Mouse (Mus musculus): Measurements from ENCODE around the gene Mllt3. TPM values are rescaled to one million over a fixed set of nuclear protein-coding genes. Genes with fewer than 3 reads are reported as not detected.

Gene Mllt3
- polyA plus RNA-seq, 1 experiment from 2014 or later, result 130 TPM

DNA sequence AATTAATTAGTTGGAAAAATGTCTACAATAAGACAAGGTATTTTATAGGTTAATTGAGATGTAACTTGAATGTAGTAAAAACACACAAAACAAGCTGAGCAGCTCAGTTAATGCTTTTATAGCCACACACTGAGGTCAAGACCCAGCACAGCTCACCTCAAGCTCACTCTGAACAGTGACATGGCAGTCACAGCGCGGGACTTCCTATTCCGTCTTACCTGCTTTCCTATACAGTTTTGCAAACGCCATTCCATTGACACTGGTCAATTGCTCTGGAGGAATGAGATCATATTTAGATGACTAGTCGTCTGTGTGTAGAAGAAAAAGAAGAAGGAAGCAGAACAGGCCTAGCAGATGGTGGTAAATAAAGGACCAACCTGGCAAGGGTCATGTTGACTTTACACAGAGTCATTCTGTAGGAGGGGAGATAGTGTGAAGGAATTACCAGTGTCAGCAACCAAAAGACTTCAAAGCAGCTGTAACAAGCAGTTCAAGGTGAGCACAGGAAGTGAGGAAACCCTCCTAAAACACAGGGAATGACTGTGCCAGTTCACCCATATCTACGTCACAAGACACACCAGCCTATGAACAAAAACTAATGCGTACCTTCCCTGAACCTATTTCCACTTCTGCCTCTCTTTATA lies 217.6 kb downstream of the Mllt3 start:
- Histone ChIP-seq H3K36me3 (ENCODE audit: control insufficient read depth, insufficient read depth) (no peaks in the 10 kb centered on the region), H3K4me2 (ENCODE audit: low read length) (no peak overlapping the region), H3K27ac (ENCODE audit: low read length) (no peak overlapping the region), H3K4me1 (replicated peaks; ENCODE audit: control insufficient read depth, insufficient read depth, low read length) (peaks cover 11% of the 10 kb centered on the region), H3K9me3 (ENCODE audit: control insufficient read depth, low read length) (no peaks in the 10 kb centered on the region), H3K9ac (replicated peaks; ENCODE audit: low read depth, low read length) (no peak overlapping the region), H3K27me3 (replicated peaks; ENCODE audit: control insufficient read depth, insufficient read depth, low read length) (no peaks in the 10 kb centered on the region), H3K4me3 (replicated peaks; ENCODE audit: low read length) (no peak overlapping the region)
- ATAC-seq, result no peak
- WGBS, result 87% methylated on average over 7 of the region's 7 CpGs

DNA sequence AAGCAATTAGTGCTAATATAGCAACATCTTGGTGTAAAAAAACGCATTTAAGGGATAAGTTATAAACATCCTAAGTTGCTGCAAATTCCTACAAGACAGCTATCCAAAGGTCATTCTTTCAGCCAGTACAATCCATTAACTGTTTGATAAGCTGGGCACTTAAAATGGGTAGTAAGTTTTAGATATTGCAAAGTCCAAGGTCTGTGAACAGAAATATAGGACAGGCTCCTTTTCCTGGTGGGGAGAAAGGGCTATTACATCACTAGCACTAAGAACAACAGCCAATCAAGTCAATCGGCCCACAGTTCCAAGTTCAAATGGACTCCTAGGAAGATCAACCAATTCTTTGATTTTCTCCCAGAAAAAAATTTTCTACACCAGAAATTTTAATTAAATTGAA lies 221.3 kb downstream of the Mllt3 start:
- H3K36me3 ChIP-seq (ENCODE audit: control insufficient read depth, insufficient read depth), result no peaks in the 10 kb centered on the region
- no peaks in the 10 kb centered on the region for H3K9me3 ChIP-seq (ENCODE audit: control insufficient read depth, low read length)
- H3K4me2 ChIP-seq (ENCODE audit: low read length), result no peak overlapping the region
- no peak for ATAC-seq
- no peak overlapping the region for H3K27ac ChIP-seq (ENCODE audit: low read length)
- no peak overlapping the region for H3K9ac ChIP-seq (replicated peaks; ENCODE audit: low read depth, low read length)
- no peaks in the 10 kb centered on the region for H3K4me1 ChIP-seq (replicated peaks; ENCODE audit: control insufficient read depth, insufficient read depth, low read length)
- WGBS, result 94% methylated on average over 2 of the region's 2 CpGs
- no peaks in the 10 kb centered on the region for H3K27me3 ChIP-seq (replicated peaks; ENCODE audit: control insufficient read depth, insufficient read depth, low read length)
- no peak overlapping the region for H3K4me3 ChIP-seq (replicated peaks; ENCODE audit: low read length)

DNA sequence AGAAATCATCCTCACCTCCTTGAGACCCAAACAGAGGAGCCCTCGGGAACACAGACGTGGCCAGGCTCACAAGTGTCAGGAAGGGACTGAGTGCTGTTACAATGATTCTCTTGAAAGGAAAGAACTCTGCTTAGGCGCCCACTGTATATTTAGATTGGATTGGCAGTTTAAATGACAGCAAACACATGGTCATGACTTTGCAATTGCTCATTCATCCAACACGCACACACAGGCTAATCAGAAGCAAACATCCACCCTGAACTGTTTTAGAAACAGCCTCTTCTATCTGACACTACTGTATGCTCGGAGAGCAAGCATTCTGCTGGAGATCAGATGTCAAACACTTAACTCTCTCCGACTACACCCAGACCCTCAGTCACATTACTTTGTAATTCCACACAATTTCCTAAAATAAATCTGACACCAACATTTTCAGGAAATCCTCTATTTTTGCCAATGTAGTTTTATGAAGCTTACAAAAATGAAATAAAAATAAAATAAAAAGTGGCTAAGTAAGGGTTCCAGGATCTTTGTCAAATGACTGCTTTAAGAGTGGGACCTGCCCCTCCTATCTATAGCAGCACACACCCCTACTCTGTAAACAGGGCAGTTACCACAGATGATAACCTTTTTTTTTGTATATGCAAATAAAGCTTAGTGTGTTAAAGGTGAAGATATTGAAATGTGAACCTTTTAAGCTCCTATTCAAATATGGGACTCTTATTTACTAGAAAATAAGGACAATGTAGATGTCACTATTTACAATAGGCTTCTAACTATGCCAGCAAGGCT lies 226.8 kb downstream of the Mllt3 start:
- Histone ChIP-seq H3K9ac (replicated peaks; ENCODE audit: low read depth, low read length) (no peak overlapping the region), H3K36me3 (ENCODE audit: control insufficient read depth, insufficient read depth) (no peaks in the 10 kb centered on the region), H3K4me3 (replicated peaks; ENCODE audit: low read length) (no peak overlapping the region), H3K4me2 (ENCODE audit: low read length) (no peak overlapping the region), H3K4me1 (replicated peaks; ENCODE audit: control insufficient read depth, insufficient read depth, low read length) (peaks cover 17% of the 10 kb centered on the region), H3K27ac (ENCODE audit: low read length) (peak overlapping the region; percentile 33; the same call in 1 of the 2 replicates), H3K9me3 (ENCODE audit: control insufficient read depth, low read length) (no peaks in the 10 kb centered on the region), H3K27me3 (replicated peaks; ENCODE audit: control insufficient read depth, insufficient read depth, low read length) (no peaks in the 10 kb centered on the region)
- peak; percentile 38; the same call in 1 of the 2 replicates for ATAC-seq
- WGBS, result 16% methylated on average over 6 of the region's 6 CpGs

DNA sequence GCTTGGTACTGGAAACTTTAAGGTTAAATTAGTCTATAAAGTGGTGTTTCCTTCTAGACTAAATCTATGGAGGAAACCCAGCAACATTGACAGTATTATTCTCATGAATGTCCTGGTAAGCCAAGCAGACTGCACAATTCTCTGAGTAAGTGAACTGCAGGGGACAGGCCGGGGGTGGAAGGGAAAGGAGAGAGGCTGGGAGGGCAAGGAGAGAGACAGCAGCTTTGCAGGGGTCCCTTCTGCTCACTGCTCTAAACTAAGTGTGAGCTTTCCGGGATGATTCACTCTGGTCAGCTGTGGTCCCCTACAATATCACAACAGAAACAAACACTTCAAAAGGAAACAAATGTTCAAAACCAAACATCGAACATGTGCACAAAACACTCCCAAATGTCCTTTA lies 228.6 kb downstream of the Mllt3 start:
- WGBS, result 41% methylated on average over 3 of the region's 3 CpGs
- no peaks in the 10 kb centered on the region for H3K36me3 ChIP-seq (ENCODE audit: control insufficient read depth, insufficient read depth)
- no peak overlapping the region for H3K9ac ChIP-seq (replicated peaks; ENCODE audit: low read depth, low read length)
- H3K9me3 ChIP-seq (ENCODE audit: control insufficient read depth, low read length), result no peaks in the 10 kb centered on the region
- H3K4me1 ChIP-seq (replicated peaks; ENCODE audit: control insufficient read depth, insufficient read depth, low read length), result peaks cover 17% of the 10 kb centered on the region
- no peak overlapping the region for H3K4me2 ChIP-seq (ENCODE audit: low read length)
- H3K27me3 ChIP-seq (replicated peaks; ENCODE audit: control insufficient read depth, insufficient read depth, low read length), result no peaks in the 10 kb centered on the region
- no peak overlapping the region for H3K27ac ChIP-seq (ENCODE audit: low read length)
- ATAC-seq, result no peak
- no peak overlapping the region for H3K4me3 ChIP-seq (replicated peaks; ENCODE audit: low read length)

DNA sequence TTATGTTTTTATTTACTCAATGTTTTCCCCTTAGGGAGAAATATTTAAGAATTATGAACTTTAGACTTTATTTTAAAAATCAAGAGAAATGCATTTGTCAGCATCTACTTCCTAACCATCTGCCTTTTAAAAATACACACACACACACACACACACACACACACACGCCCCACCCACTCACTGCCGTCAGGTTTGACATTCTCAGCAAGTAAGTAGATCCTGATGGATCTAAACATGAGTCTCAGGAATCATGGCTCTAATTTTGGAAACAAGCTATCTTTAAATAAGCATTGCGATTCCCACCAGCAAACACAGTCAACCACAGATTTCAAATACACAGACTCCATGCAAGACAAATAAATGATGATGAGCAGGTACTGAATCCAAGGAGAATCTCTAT lies 229.9 kb downstream of the Mllt3 start:
- 85% methylated on average over 3 of the region's 3 CpGs for WGBS
- Histone ChIP-seq H3K9ac (replicated peaks; ENCODE audit: low read depth, low read length) (no peak overlapping the region), H3K27me3 (replicated peaks; ENCODE audit: control insufficient read depth, insufficient read depth, low read length) (no peaks in the 10 kb centered on the region), H3K36me3 (ENCODE audit: control insufficient read depth, insufficient read depth) (no peaks in the 10 kb centered on the region), H3K9me3 (ENCODE audit: control insufficient read depth, low read length) (no peaks in the 10 kb centered on the region), H3K4me2 (ENCODE audit: low read length) (no peak overlapping the region), H3K27ac (ENCODE audit: low read length) (no peak overlapping the region), H3K4me1 (replicated peaks; ENCODE audit: control insufficient read depth, insufficient read depth, low read length) (peaks cover 17% of the 10 kb centered on the region), H3K4me3 (replicated peaks; ENCODE audit: low read length) (no peak overlapping the region)
- no peak for ATAC-seq

DNA sequence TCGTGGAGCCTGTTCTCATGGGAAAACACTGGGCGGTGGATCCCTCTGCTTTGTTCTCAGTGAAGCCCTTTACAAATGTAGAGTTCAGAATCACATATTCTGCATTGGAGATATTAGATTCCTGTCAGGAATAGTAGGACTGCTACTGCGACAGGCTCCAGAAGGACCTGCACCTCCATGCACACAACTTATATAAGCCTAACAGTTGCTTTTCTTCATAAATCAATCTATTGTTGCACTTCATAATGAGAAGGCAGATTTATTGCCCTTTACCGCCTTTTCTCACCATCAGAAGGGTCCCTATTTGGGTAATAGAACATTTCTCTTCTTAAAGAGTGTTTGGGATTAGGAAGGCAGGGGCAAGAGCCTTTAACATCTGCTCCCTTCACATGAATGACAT lies 231.0 kb downstream of the Mllt3 start:
- Histone ChIP-seq H3K36me3 (ENCODE audit: control insufficient read depth, insufficient read depth) (no peaks in the 10 kb centered on the region), H3K4me1 (replicated peaks; ENCODE audit: control insufficient read depth, insufficient read depth, low read length) (peaks cover 17% of the 10 kb centered on the region), H3K27ac (ENCODE audit: low read length) (no peak overlapping the region), H3K9ac (replicated peaks; ENCODE audit: low read depth, low read length) (no peak overlapping the region), H3K4me3 (replicated peaks; ENCODE audit: low read length) (no peak overlapping the region), H3K9me3 (ENCODE audit: control insufficient read depth, low read length) (no peaks in the 10 kb centered on the region), H3K27me3 (replicated peaks; ENCODE audit: control insufficient read depth, insufficient read depth, low read length) (no peaks in the 10 kb centered on the region), H3K4me2 (ENCODE audit: low read length) (no peak overlapping the region)
- 59% methylated on average over 4 of the region's 4 CpGs for WGBS
- no peak for ATAC-seq

DNA sequence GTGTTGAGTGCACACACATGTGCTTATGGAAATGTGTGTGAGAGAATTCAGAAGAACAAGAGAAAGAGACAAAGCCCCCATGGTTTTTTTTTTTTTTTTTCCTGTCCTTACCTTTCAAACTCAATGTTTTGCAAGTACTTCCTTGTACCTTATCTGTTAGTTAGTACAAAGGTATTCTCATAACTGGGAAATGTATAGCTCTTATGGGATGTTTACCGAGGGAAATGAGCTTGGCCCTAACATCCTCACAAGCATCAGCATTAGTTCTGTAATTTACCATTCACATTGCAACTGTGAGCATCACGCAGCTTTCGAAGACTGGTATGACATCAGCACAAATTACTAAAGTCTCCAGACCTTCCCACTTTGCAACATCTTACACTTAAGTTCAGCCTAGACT lies 231.8 kb downstream of the Mllt3 start:
- H3K9me3 ChIP-seq (ENCODE audit: control insufficient read depth, low read length), result no peaks in the 10 kb centered on the region
- no peaks in the 10 kb centered on the region for H3K27me3 ChIP-seq (replicated peaks; ENCODE audit: control insufficient read depth, insufficient read depth, low read length)
- no peaks in the 10 kb centered on the region for H3K36me3 ChIP-seq (ENCODE audit: control insufficient read depth, insufficient read depth)
- no peak overlapping the region for H3K9ac ChIP-seq (replicated peaks; ENCODE audit: low read depth, low read length)
- no peak overlapping the region for H3K27ac ChIP-seq (ENCODE audit: low read length)
- no peak for ATAC-seq
- H3K4me3 ChIP-seq (replicated peaks; ENCODE audit: low read length), result no peak overlapping the region
- WGBS, result 89% methylated on average over 3 of the region's 3 CpGs
- no peak overlapping the region for H3K4me2 ChIP-seq (ENCODE audit: low read length)
- H3K4me1 ChIP-seq (replicated peaks; ENCODE audit: control insufficient read depth, insufficient read depth, low read length), result peaks cover 14% of the 10 kb centered on the region

DNA sequence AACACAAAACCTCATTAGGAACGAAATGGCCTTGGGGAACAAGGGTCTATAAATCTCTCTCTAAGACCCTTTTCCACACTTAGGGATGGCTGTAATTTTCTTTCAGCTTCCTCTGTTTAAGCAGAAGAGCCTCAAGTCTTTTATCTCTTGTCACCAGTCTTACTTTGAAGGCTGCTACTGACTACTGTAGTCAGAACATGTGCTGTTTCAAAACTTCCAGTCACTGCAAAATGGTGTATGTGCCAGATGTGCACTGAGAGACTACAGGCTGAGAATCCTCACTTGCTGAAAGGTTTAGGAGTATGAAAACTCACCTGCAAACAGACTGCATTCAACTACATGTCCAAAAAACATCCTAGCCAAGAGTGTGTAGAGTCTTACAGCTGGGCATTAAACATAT lies 232.9 kb downstream of the Mllt3 start:
- ATAC-seq, result no peak
- no peaks in the 10 kb centered on the region for H3K9me3 ChIP-seq (ENCODE audit: control insufficient read depth, low read length)

DNA sequence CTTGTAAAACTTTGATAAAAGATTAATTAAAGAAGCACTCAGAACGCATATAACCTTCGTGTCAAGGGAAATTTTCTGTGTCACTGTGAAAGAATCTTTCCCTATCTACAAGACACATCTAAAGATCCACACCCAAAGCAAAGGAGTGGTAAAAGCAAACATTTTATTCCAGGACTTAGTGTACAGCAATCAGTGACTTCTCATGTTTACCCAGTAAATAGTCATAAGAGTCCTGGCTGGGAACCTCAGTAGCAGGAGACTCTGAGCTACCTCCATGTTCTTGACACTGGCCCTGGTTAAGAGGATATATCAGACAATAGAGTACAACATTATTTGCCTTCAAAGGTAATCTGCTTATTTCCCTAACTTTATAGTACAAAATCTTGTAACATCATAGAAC lies 233.7 kb downstream of the Mllt3 start:
- no peaks in the 10 kb centered on the region for H3K9me3 ChIP-seq (ENCODE audit: control insufficient read depth, low read length)
- WGBS, result 91% methylated on average over 2 of the region's 2 CpGs
- no peaks in the 10 kb centered on the region for H3K27me3 ChIP-seq (replicated peaks; ENCODE audit: control insufficient read depth, insufficient read depth, low read length)
- no peaks in the 10 kb centered on the region for H3K36me3 ChIP-seq (ENCODE audit: control insufficient read depth, insufficient read depth)
- no peak overlapping the region for H3K27ac ChIP-seq (ENCODE audit: low read length)
- ATAC-seq, result no peak
- H3K4me1 ChIP-seq (replicated peaks; ENCODE audit: control insufficient read depth, insufficient read depth, low read length), result peaks cover 10% of the 10 kb centered on the region
- no peak overlapping the region for H3K4me2 ChIP-seq (ENCODE audit: low read length)
- no peak overlapping the region for H3K4me3 ChIP-seq (replicated peaks; ENCODE audit: low read length)
- H3K9ac ChIP-seq (replicated peaks; ENCODE audit: low read depth, low read length), result no peak overlapping the region

More for the DNA sequence above, 232.9 kb downstream of the Mllt3 start:
- Histone ChIP-seq H3K27me3 (replicated peaks; ENCODE audit: control insufficient read depth, insufficient read depth, low read length) (no peaks in the 10 kb centered on the region), H3K27ac (ENCODE audit: low read length) (no peak overlapping the region), H3K9ac (replicated peaks; ENCODE audit: low read depth, low read length) (no peak overlapping the region), H3K4me2 (ENCODE audit: low read length) (no peak overlapping the region), H3K4me3 (replicated peaks; ENCODE audit: low read length) (no peak overlapping the region), H3K4me1 (replicated peaks; ENCODE audit: control insufficient read depth, insufficient read depth, low read length) (peaks cover 10% of the 10 kb centered on the region), H3K36me3 (ENCODE audit: control insufficient read depth, insufficient read depth) (no peaks in the 10 kb centered on the region)
- WGBS, result 83% methylated on average over 1 of the region's 1 CpGs

Data from forebrain, embryonic 16.5 days (tissue).